Mouse (Mus musculus): Measurements from ENCODE around the gene 9230104L09Rik. TPM values are rescaled to one million over a fixed set of nuclear protein-coding genes. Genes with fewer than 3 reads are reported as not detected.

9230104L09Rik gene
- polyA plus RNA-seq (2012; rRNA removed) = not detected in 2 replicates

- DNase-seq (ENCODE audit: low spot score) = no peak
Observed at GRCm38 (mm10) chr2:148864966-148865365, at the start of gene 9230104L09Rik. Gene 9230104L09Rik (minus strand): TSS chr2:148865038.

DNA sequence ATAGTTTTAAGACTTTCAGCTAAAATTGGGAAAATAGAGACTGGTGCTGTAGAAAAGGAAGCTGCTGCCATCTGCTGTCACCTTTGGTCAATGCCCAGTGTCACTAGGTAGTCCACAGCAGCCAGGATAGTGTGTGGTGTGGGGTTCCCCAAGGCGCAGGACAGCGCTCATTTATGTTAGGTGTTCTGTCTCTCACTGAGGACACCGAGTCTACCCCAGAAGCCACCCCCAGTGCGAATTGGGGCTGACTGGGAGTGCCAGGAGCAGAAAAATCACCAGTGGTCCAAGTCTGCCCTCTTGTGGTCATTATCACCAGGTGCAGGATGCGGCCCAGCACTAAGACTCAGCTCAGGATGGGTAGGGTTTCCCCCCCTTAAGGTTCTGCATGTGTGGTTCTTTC lies 37.4 kb upstream of the 9230104L09Rik start:
- peak; percentile 54 for DNase-seq (ENCODE audit: low spot score)

GRCm38 (mm10) chr2:148900305-148900704 lies 35.5 kb upstream of the 9230104L09Rik start:
- no peak for DNase-seq (ENCODE audit: low spot score)

DNA sequence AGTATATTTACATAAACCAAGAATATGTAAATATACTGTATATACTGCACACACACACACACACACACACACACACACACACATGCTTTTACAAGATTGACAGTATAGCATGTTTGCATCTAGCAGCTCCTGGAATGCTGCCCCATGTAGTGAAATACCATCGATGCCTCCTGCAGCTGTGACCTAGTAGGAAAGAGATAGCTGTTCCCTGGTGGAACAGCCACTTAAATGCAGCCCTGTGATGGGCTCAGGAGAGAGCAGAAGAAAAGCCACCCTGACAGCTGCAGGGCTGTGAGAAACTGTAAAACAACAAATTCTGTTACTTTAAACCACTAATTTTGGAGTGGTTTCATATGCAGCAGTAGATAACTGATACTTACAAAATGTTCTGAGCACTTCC lies 31.4 kb upstream of the 9230104L09Rik start:
- no peak for DNase-seq (ENCODE audit: low spot score)

GRCm38 (mm10) chr2:148893107-148893506 lies 28.3 kb upstream of the 9230104L09Rik start:
- no peak for DNase-seq (ENCODE audit: low spot score)

DNA sequence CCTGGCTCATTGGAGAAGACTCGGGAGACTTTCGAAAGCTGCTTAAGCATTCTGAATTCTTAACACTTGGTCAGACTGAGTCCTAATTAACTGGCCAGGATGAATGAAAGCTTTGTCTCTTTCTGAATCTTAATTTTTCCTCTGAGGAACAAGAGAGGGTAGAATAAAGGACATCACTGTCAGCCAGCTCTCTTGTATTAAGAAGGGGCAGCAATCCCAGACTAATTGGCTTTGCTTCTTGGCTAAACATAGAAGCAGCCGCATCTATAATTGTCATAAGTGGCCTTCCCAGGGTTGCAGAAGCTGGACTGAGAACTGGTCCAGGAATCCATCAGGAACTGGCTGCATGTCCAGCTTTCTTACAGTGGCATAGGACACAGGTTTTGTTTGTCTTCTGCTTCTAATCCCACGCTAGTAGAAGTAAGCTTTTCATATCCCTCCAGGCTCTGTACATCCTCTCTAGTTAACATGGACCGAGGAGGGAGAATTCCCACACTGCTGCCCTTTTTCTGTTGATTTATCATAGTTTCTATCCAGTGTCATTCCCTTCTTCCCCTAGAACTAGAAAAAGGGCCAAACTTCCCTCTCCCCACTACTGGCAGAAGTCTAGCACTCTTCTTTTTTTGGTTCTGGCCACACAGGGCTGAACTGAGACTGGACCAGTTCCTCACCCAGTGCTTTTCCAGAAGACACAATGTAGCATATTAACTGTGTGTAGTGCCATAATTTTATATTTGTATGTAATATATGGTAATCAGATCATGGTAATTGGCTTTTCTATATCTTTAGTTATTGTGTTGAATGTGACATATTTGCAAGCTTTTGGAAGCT lies 25.4 kb upstream of the 9230104L09Rik start:
- DNase-seq (ENCODE audit: low spot score) = no peak

- DNase-seq (ENCODE audit: low spot score) = no peak
Observed at GRCm38 (mm10) chr2:148889331-148890010, 24.6 kb upstream of the 9230104L09Rik start.

DNA sequence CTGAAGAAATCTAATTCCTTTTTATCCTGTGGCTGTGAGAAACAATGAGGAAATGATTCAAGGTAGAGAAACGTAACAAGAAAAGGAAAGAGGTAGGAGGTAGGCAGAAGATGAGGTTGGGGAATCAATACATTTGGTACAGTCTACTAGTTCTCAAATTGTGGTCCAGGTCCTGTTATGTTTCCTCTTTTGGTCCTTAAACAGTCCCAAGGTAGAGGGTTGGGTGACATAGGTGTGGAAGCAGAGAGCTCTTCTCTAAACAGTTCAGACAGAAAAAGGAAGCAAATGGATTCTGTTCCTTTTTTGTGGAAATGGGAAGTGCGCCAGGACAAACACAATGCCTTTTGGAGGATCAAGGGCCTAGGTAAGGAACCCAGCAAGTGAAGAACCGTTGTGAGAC lies 24.0 kb upstream of the 9230104L09Rik start:
- DNase-seq (ENCODE audit: low spot score) = no peak

GRCm38 (mm10) chr2:148884738-148885137 lies 19.9 kb upstream of the 9230104L09Rik start:
- no peak for DNase-seq (ENCODE audit: low spot score)

- no peak for DNase-seq (ENCODE audit: low spot score)
Observed at GRCm38 (mm10) chr2:148879199-148879598, 14.4 kb upstream of the 9230104L09Rik start.

GRCm38 (mm10) chr2:148878641-148879130 lies 13.8 kb upstream of the 9230104L09Rik start:
- DNase-seq (ENCODE audit: low spot score) = no peak

DNA sequence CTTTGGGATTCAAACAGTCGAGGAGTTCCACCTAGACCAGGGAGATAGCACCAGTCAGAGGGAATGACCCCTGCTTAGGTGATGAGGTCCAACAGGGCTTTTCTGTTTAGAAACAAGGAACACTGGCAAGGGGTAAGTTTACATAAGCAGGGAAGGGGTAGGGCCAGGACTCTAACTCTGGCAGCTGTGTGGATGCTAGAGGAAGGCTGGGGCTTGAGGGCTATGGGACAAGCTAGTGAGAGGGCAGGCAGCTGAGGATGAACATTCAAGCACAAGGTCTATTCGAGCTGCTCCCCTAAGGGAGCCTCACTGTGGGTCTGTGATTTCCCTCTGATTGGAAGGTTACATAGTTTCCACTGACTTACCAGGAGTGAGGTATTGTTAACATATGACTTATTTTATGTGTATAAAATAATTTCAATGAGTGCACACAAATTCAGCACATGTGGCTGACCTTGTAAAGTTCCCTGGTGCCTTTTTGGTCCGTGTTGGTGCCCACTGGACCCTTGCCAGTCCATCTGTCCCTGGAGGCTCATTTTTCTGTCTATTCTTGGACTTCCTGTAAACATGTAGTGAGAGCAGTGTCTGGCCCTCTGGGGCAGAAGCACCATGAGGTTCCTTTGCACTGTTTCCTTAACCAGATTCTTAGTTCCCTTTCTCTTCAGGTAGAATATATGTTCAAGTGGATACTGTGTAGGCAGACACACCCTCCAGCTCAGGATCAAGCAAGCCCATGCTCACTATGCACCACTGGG lies 12.4 kb upstream of the 9230104L09Rik start:
- DNase-seq (ENCODE audit: low spot score) = no peak

DNA sequence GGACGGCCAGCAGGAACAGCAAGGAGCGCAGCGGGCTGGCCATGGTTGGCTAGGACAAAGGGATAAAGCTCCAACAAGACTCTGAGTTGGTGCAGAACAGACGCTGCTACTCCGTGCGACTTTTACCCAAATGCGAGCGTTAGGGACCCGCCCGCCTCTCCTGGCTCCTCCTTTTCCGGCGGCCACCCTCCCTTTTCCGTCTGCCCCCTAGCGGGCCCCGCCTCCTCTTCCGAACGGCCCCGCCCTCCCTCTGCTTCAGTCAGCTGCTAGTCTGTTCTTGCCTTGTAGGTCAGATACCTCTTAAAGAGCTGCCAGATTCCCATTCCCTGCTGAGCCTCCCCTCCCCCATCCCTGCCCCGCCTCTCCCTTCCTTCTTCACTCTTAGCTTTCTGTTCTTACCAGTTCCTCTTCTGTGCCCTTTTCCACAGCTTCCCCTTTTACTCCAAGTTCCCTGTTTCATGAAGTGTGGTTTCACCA lies 10.5 kb upstream of the 9230104L09Rik start, which contains the start of gene Cst3:
TSS of gene Cst3 (minus strand) at position 358 of the 477 bp plus-strand sequence.
- DNase-seq (ENCODE audit: low spot score) = peak; percentile 87

DNA sequence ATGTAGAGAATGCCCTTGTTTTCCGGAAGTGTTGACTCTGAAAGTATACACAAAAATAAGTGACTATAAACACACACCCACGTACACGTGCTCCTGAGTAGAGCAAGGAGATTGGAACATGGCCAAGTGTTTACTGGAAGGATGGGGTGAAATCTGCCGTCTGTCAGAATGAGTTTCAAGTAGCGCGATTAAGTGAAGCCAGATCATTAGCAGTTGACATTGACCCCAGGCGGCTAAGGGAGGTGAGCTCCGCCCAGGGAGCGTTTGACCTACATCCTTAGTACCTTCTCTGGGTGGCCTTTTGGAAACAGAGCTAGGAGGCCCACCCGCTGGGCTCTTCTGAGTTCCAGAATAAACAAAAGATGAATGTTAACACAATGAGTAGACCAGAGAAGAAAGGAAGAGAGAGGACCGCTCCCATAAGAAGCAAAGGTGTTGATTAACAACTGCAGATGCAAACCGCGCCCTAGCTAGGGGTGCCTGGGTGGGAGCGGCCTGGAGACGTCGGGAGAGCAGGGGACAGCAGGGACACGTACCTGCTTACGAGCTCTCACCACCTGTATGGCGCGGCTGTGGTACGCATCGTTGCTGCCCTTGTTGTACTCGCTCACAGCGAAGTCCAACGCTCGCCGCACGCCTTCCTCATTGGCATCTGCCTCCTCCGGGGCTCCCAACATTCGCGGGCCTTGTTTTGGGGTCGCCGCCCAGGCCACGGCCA lies 9.9 kb upstream of the 9230104L09Rik start:
- no peak for DNase-seq (ENCODE audit: low spot score)

GRCm38 (mm10) chr2:148874224-148874616 lies 9.4 kb upstream of the 9230104L09Rik start:
- DNase-seq (ENCODE audit: low spot score) = no peak

DNA sequence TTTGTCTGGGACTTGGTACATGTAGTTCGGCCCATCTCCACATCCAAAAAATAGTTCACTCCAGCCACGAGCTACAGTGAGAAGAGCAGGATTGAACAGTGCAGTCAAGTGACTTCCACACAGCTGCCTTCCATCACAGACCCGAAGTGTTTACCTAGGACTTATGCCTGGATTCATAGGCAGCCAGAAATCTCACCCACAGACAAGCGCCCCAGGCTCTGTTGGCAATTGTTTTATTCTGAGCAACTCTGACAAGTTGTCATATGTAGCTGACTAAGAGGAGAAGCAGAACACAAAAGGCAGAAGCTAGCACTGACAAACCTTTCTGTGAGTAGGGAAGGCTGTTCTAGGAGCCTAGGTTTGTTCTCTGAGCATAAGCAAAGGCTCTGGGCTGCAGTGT lies 8.0 kb upstream of the 9230104L09Rik start:
- DNase-seq (ENCODE audit: low spot score) = no peak

GRCm38 (mm10) chr2:148870526-148870925 lies 5.7 kb upstream of the 9230104L09Rik start:
- DNase-seq (ENCODE audit: low spot score) = no peak

DNA sequence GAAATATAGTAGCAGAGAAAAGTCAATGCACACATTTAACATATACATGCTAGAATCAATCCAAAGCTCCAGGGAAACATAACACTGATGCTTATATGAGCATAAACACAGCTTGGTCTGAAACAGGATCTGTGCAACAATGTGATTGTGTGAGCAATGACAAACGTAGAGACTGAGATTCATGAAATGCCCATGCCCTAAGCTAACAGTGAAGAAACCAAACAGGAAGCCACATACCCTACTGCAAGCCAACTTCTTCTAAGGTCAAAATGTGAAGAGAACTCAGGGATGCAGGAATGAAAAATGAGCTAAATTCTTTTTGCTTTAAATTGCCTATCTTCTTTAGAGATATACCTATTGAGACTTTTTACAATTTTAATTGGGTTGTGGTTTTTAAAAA lies 4.1 kb upstream of the 9230104L09Rik start:
- DNase-seq (ENCODE audit: low spot score) = no peak

DNA sequence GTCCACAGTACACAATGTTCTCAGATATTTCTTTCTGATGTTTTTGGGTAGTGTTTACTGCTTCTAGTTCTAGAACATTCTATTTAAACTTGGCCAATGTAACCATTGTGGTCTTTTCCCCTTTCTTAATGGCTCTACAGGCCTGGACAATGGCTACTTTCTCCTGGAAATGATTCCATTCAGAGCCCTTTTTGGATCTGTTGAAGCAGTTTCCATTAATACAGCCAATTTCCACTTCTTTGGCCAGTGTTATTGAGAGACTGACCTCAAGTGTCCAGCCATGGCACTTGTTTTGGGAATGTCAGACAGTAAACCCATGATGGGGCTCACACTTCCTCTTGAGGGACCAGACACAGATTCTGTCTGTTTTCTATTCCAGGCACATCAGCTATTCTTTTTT lies 3.1 kb downstream of the 9230104L09Rik start:
- DNase-seq (ENCODE audit: low spot score) = no peak

DNA sequence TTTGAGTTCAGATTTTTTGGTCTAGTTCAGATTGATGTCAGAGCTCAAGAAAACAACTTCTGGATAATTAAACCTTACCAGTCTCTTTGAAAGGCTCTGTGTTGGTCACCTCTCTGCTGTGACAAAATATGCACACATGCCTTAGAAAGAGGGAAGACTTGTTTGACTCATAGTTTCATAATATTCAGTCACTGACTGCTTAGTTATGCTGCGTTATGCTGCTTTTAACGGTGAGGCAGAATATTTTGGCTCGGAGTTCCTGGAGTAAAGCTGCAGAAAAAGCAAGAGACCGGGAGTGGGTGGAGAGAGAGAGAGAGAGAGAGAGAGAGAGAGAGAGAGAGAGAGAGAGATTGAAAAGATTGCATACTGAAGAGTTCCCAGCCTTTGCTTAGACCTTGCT lies 3.8 kb downstream of the 9230104L09Rik start:
- DNase-seq (ENCODE audit: low spot score) = no peak

DNA sequence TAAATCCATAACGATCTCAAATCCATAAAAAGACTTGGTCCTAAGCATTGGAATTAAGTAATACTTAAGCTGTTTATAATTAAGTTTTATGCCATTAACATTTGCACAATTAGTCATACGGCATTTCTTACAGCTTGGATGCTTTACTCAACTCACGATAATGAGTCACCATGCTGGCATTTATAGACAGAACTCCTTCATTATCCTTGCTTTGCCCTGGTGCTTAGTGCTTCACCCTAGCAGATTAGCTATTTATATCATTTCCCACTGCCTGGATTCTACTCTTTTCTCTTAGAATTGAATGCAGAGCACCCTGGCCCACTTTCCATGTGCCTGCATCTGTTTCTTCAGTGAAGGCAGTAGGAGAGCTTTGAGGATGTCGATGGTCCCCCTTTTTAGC lies 7.3 kb downstream of the 9230104L09Rik start:
- DNase-seq (ENCODE audit: low spot score) = no peak
